Mouse (Mus musculus) central nervous system, embryonic 14 days (tissue): ENCODE measurements around the gene Gm42417. TPM values are rescaled to one million over a fixed set of nuclear protein-coding genes. Genes with fewer than 3 reads are reported as not detected.

Source experiments
- polyA plus RNA-seq: library from polyadenylated mRNA; depleted of rRNA; stranded (reverse); fragments of >200 nt; gene quantifications from 2 replicates; pipeline ENCODE4 v1.2.3, GENCODE M21; 2012; rRNA removed

The Gm42417 gene
- polyA plus RNA-seq = 0.06 and 0.12 TPM in 2 replicates

GRCm38 (mm10) chr1:36539186-36539585 lies at the start of gene Gm42417:
Gene Gm42417, minus strand, starts transcription at chr1:36539429.

GRCm38 (mm10) chr1:36558031-36558993 lies 19.1 kb upstream of the Gm42417 start, which contains the start of gene Sema4c:
Gene Sema4c, minus strand, starts transcription at chr1:36558349.

GRCm38 (mm10) chr1:36546888-36547471 lies 7.8 kb upstream of the Gm42417 start, which contains the start of gene Ankrd39:
Gene Ankrd39, minus strand, starts transcription at chr1:36547445.

GRCm38 (mm10) chr1:36536783-36537182 lies 2.4 kb downstream of the Gm42417 start, which contains the start of gene Ankrd23:
Gene Ankrd23, minus strand, starts transcription at chr1:36536883.

GRCm38 (mm10) chr1:36511289-36512021 lies 27.8 kb downstream of the Gm42417 start, which contains the start of gene Cnnm3:
Gene Cnnm3, plus strand, starts transcription at chr1:36511867.

Other genes with a start within 250 kb of the Gm42417 start
- 2.1 and 4.5 TPM in 2 replicates for gene Arid5a, start 231.7 kb downstream of the Gm42417 start, polyA plus RNA-seq
- 67.4 and 67.6 TPM in 2 replicates for gene Kansl3, start 170.2 kb downstream of the Gm42417 start, polyA plus RNA-seq
- gene Fer1l5, start 167.1 kb downstream of the Gm42417 start, polyA plus RNA-seq = 0.06 TPM in 2 replicates
- 44.0 and 46.1 TPM in 2 replicates for gene Lman2l, start 94.2 kb downstream of the Gm42417 start, polyA plus RNA-seq
- 3.6 and 4.3 TPM in 2 replicates for gene Cnnm4, start 67.8 kb downstream of the Gm42417 start, polyA plus RNA-seq
- 31.5 and 33.1 TPM in 2 replicates for gene Cnnm3, start 27.6 kb downstream of the Gm42417 start, polyA plus RNA-seq
- 18.3 and 20.0 TPM in 2 replicates for gene Ankrd23, start 2.5 kb downstream of the Gm42417 start, polyA plus RNA-seq
- gene Ankrd39, start 8.0 kb upstream of the Gm42417 start, polyA plus RNA-seq = 18.2 and 20.9 TPM in 2 replicates
- 60.2 and 63.2 TPM in 2 replicates for gene Sema4c, start 18.9 kb upstream of the Gm42417 start, polyA plus RNA-seq
- 0.30 and 0.33 TPM in 2 replicates for gene Fam178b, start 143.8 kb upstream of the Gm42417 start, polyA plus RNA-seq
- 407 and 420 TPM in 2 replicates for gene Cox5b, start 152.0 kb upstream of the Gm42417 start, polyA plus RNA-seq
- 0.09 and 0.26 TPM in 2 replicates for gene 4933424G06Rik, start 170.7 kb upstream of the Gm42417 start, polyA plus RNA-seq
- gene Actr1b, start 175.0 kb upstream of the Gm42417 start, polyA plus RNA-seq = 205 and 209 TPM in 2 replicates
- 0.91 and 0.95 TPM in 2 replicates for gene Zap70, start 222.4 kb upstream of the Gm42417 start, polyA plus RNA-seq